Mouse (Mus musculus): ENCODE measurements at regions not wholly inside any gene's neighbourhood (a gene's known extent, or its start where the extent isn't known, plus 50 kb on each side); places are given as distances from the start of the nearest gene placed in this dataset.

- no peak for DNase-seq (ENCODE audit: low spot score)
- no peak for ATAC-seq (ENCODE audit: extremely low read depth, insufficient number of reproducible peaks, low FRiP score, poor library complexity, severe bottlenecking)
- no peaks in the 10 kb centered on the region for H3K27me3 ChIP-seq (ENCODE audit: insufficient read depth, low read length)
- H3K4me1 ChIP-seq (ENCODE audit: insufficient read depth, low read depth, low read length) = no peaks in the 10 kb centered on the region
- no peaks in the 10 kb centered on the region for H3K36me3 ChIP-seq (replicated peaks)
- no peak overlapping the region for H3K4me3 ChIP-seq (ENCODE audit: low read depth, low read length)
- TF ChIP-seq GATA2 (IDR thresholded peaks at IDR 0.05; ENCODE audit: borderline replicate concordance, low read depth, low read length) (no peak), GATA1 (IDR thresholded peaks at IDR 0.05; ENCODE audit: borderline replicate concordance, low read length) (no peak), TAL1 (conservative IDR thresholded peaks at IDR 0.05; ENCODE audit: low read depth, low read length) (no peak), POLR2AphosphoS5 (IDR thresholded peaks at IDR 0.05; ENCODE audit: insufficient replicate concordance, low read depth, low read length) (no peak), CTCF (IDR thresholded peaks at IDR 0.05; ENCODE audit: low read depth, low read length) (no peak)
- peaks cover 3% of the 10 kb centered on the region for H3K9me3 ChIP-seq (replicated peaks)
These were observed 347.4 kb downstream of the Gm43517 start for GRCm38 (mm10) chr12:49732351-49732750.

GRCm38 (mm10) chr12:49737100-49737499 lies 352.1 kb downstream of the Gm43517 start:
- no peak for ATAC-seq (ENCODE audit: extremely low read depth, insufficient number of reproducible peaks, low FRiP score, poor library complexity, severe bottlenecking)
- TF ChIP-seq POLR2AphosphoS5 (IDR thresholded peaks at IDR 0.05; ENCODE audit: insufficient replicate concordance, low read depth, low read length) (no peak), CTCF (IDR thresholded peaks at IDR 0.05; ENCODE audit: low read depth, low read length) (no peak), TAL1 (conservative IDR thresholded peaks at IDR 0.05; ENCODE audit: low read depth, low read length) (no peak), GATA2 (IDR thresholded peaks at IDR 0.05; ENCODE audit: borderline replicate concordance, low read depth, low read length) (no peak), GATA1 (IDR thresholded peaks at IDR 0.05; ENCODE audit: borderline replicate concordance, low read length) (no peak)
- H3K9me3 ChIP-seq (replicated peaks) = peaks cover 6% of the 10 kb centered on the region

DNA sequence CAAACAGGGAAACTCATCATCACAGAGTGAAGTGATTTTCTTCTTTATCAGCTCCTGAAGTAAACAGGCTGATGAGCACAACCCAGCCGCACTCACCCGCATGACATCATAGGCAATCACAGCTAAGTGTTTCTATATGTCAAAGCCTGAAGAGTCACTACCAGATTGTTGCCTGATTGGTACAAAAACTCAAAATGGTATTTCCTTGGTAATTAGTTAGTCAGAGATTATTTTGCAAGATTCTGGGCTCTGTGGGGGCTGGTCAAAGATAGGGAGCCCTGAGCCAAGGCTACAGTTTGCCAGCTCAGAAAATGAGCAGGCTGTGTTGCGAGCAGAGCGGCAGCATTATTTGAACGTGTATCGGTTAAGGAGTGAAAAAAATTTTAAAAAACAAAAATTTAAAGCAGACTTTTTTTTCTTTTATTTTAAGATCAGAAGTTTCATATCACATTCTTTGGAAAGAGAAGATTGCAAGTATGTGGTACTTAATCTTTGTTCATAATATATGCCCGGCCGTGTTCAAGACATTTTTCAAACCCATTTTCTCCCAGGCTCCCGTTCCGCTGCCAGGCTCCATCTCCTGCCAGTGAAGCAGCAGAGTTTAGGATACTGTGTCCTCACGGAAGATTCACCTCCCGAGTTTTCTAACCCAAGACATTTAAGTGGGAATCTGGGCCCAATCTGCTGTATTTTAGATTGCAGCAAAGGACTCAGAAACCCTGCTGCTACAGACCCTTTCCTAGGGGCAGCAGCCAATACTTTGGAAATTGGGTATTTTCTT lies 355.2 kb downstream of the Gm43517 start:
- Histone ChIP-seq H3K4me1 (ENCODE audit: insufficient read depth, low read depth, low read length) (no peaks in the 10 kb centered on the region), H3K36me3 (replicated peaks) (no peaks in the 10 kb centered on the region), H3K9me3 (replicated peaks) (peaks cover 3% of the 10 kb centered on the region; the same call in 1 of the 2 replicates), H3K4me3 (ENCODE audit: low read depth, low read length) (no peak overlapping the region), H3K27me3 (ENCODE audit: insufficient read depth, low read length) (no peaks in the 10 kb centered on the region)
- TF ChIP-seq GATA2 (IDR thresholded peaks at IDR 0.05; ENCODE audit: borderline replicate concordance, low read depth, low read length) = no peak
- TF ChIP-seq CTCF (IDR thresholded peaks at IDR 0.05; ENCODE audit: low read depth, low read length) = no peak
- no peak for TF ChIP-seq GATA1 (IDR thresholded peaks at IDR 0.05; ENCODE audit: borderline replicate concordance, low read length)
- TF ChIP-seq TAL1 (conservative IDR thresholded peaks at IDR 0.05; ENCODE audit: low read depth, low read length) = no peak
- TF ChIP-seq POLR2AphosphoS5 (IDR thresholded peaks at IDR 0.05; ENCODE audit: insufficient replicate concordance, low read depth, low read length) = no peak
- ATAC-seq (ENCODE audit: extremely low read depth, insufficient number of reproducible peaks, low FRiP score, poor library complexity, severe bottlenecking) (no peak), DNase-seq (ENCODE audit: low spot score) (no peak)

More at GRCm38 (mm10) chr12:49737100-49737499, 352.1 kb downstream of the Gm43517 start:
- Histone ChIP-seq H3K4me1 (ENCODE audit: insufficient read depth, low read depth, low read length) (no peaks in the 10 kb centered on the region), H3K4me3 (ENCODE audit: low read depth, low read length) (no peak overlapping the region), H3K27me3 (ENCODE audit: insufficient read depth, low read length) (no peaks in the 10 kb centered on the region), H3K36me3 (replicated peaks) (no peaks in the 10 kb centered on the region)
- no peak for DNase-seq (ENCODE audit: low spot score)

DNA sequence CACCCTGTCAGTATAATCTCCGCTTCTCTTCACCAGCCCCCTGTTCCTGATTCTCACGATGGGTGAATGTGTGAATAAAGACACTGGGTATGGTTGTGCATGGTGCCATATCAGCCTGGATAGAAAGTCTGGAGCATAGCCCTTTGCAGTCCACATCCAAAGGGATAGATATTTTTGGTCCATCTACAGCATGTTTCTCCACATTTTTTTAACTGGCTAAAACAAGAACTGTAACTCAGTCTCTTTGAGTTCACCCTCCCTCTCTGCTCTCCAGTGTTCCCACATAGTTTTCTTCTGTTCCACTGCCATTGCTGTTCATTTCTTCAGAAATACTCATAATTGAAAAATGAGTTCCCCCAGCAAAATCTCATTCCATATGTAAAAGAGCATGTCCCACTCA lies 358.4 kb downstream of the Gm43517 start:
- TF ChIP-seq CTCF (IDR thresholded peaks at IDR 0.05; ENCODE audit: low read depth, low read length) (no peak), GATA1 (IDR thresholded peaks at IDR 0.05; ENCODE audit: borderline replicate concordance, low read length) (no peak), TAL1 (conservative IDR thresholded peaks at IDR 0.05; ENCODE audit: low read depth, low read length) (no peak), POLR2AphosphoS5 (IDR thresholded peaks at IDR 0.05; ENCODE audit: insufficient replicate concordance, low read depth, low read length) (no peak), GATA2 (IDR thresholded peaks at IDR 0.05; ENCODE audit: borderline replicate concordance, low read depth, low read length) (no peak)
- Histone ChIP-seq H3K27me3 (ENCODE audit: insufficient read depth, low read length) (no peaks in the 10 kb centered on the region), H3K4me1 (ENCODE audit: insufficient read depth, low read depth, low read length) (no peaks in the 10 kb centered on the region), H3K36me3 (replicated peaks) (no peaks in the 10 kb centered on the region), H3K9me3 (replicated peaks) (peaks cover 3% of the 10 kb centered on the region; the same call in 1 of the 2 replicates), H3K4me3 (ENCODE audit: low read depth, low read length) (no peak overlapping the region)
- ATAC-seq (ENCODE audit: extremely low read depth, insufficient number of reproducible peaks, low FRiP score, poor library complexity, severe bottlenecking) (no peak), DNase-seq (ENCODE audit: low spot score) (no peak)

GRCm38 (mm10) chr12:49747081-49747480 lies 362.1 kb downstream of the Gm43517 start:
- ATAC-seq (ENCODE audit: extremely low read depth, insufficient number of reproducible peaks, low FRiP score, poor library complexity, severe bottlenecking) (no peak), DNase-seq (ENCODE audit: low spot score) (no peak)
- Histone ChIP-seq H3K27me3 (ENCODE audit: insufficient read depth, low read length) (no peaks in the 10 kb centered on the region), H3K9me3 (replicated peaks) (no peaks in the 10 kb centered on the region), H3K4me3 (ENCODE audit: low read depth, low read length) (no peak overlapping the region), H3K36me3 (replicated peaks) (no peaks in the 10 kb centered on the region), H3K4me1 (ENCODE audit: insufficient read depth, low read depth, low read length) (no peaks in the 10 kb centered on the region)
- TF ChIP-seq TAL1 (conservative IDR thresholded peaks at IDR 0.05; ENCODE audit: low read depth, low read length) (no peak), GATA2 (IDR thresholded peaks at IDR 0.05; ENCODE audit: borderline replicate concordance, low read depth, low read length) (no peak), CTCF (IDR thresholded peaks at IDR 0.05; ENCODE audit: low read depth, low read length) (no peak), GATA1 (IDR thresholded peaks at IDR 0.05; ENCODE audit: borderline replicate concordance, low read length) (no peak), POLR2AphosphoS5 (IDR thresholded peaks at IDR 0.05; ENCODE audit: insufficient replicate concordance, low read depth, low read length) (no peak)

DNA sequence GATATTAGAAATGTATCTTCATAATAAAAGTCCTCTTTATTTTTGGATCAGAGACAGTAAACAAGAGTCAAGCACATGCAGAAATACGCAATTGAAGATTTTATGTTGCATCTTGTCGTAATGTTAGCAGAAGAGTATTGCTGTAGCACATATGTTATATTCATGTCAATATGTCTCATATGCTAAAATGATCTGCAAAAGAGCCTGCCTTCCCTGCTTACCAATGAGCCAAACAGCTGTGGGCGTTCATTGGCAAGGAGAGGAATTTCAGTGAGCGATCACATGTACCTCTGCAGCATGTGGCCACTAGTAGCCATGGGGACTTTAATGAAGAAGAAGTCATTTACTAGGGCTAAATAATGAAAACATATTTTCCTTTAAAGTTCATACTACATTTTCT lies 373.4 kb downstream of the Gm43517 start:
- DNase-seq (ENCODE audit: low spot score) (no peak), ATAC-seq (ENCODE audit: extremely low read depth, insufficient number of reproducible peaks, low FRiP score, poor library complexity, severe bottlenecking) (no peak)
- Histone ChIP-seq H3K27me3 (ENCODE audit: insufficient read depth, low read length) (no peaks in the 10 kb centered on the region), H3K36me3 (replicated peaks) (no peaks in the 10 kb centered on the region), H3K4me1 (ENCODE audit: insufficient read depth, low read depth, low read length) (no peaks in the 10 kb centered on the region), H3K4me3 (ENCODE audit: low read depth, low read length) (no peak overlapping the region), H3K9me3 (replicated peaks) (no peaks in the 10 kb centered on the region)
- TF ChIP-seq POLR2AphosphoS5 (IDR thresholded peaks at IDR 0.05; ENCODE audit: insufficient replicate concordance, low read depth, low read length) = no peak
- no peak for TF ChIP-seq TAL1 (conservative IDR thresholded peaks at IDR 0.05; ENCODE audit: low read depth, low read length)
- TF ChIP-seq CTCF (IDR thresholded peaks at IDR 0.05; ENCODE audit: low read depth, low read length) = no peak
- TF ChIP-seq GATA1 (IDR thresholded peaks at IDR 0.05; ENCODE audit: borderline replicate concordance, low read length) = no peak
- no peak for TF ChIP-seq GATA2 (IDR thresholded peaks at IDR 0.05; ENCODE audit: borderline replicate concordance, low read depth, low read length)

Data from G1E (cell line).